9 mouse cellular contexts compared by ENCODE assay signal in the genomic region with DNA sequence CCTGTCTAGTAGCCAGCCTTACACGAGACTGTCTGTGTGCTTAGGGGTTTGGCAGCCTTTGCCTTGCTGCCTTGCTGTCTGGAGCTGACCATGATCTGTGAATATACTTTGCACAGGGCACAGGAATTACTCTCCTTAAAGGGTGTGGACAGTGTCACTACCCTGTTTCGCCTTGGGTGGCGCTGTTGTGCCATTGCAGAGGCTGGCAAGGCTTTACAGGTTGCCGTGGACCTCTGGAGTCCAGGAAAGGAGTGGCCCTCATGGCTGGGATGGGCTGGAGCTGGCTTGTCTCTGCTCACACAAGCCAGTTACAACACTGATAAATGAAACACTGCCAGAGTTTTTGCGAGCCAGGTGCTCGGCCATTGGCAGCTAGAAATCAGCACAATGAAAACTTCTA.
A peak's percentile ranks its signal among the peaks of the same experiment; 100 is the strongest.
DNase-seq lines count a peak whose midpoint lies in the region; ATAC-seq and TF ChIP-seq lines count a peak whose summit lies in the region.
"Had no signal": no experiment of that assay in that cellular context is flagged by ENCODE, and none has a peak within 500 bp of the region (broad histone marks: within the 10 kb centered on the region; RNA-seq: fewer than 3 reads in every experiment).

No protein-coding gene starts in this region.

- TF ChIP-seq EP300 in liver, postnatal 0 days (IDR thresholded peaks at IDR 0.05; ENCODE audit: low read depth), result no peak

- H3K4me2 ChIP-seq in intestine, embryonic 14.5 days (ENCODE audit: low read length), result no peak overlapping the region
- H3K4me2 ChIP-seq in intestine, embryonic 15.5 days (replicated peaks), result no peak overlapping the region
- no peak overlapping the region for H3K4me2 ChIP-seq in liver, postnatal 0 days (ENCODE audit: low read depth, low read length)
- H3K4me2 ChIP-seq: limb, embryonic 13.5 days had no signal

- DNase-seq in intestine, embryonic 14.5 days (ENCODE audit: low spot score), result peak; percentile 65
- peak; percentile 72 for DNase-seq in ES-CJ7 (ENCODE audit: low read depth, low spot score)
- peak; percentile 1 for DNase-seq in c-Kit-positive CD71-positive TER-119-negative erythroid progenitor cells, embryonic 14.5 days (ENCODE audit: low read depth)
- peak; percentile 37 for DNase-seq in gastrocnemius, postnatal 4 days (ENCODE audit: low spot score in 2 of 2)
- peak; percentile 56 for DNase-seq in liver, postnatal 0 days
- peak; percentile 60 for DNase-seq in thymus, postnatal 4 days
- DNase-seq in layer of hippocampus, adult 11-12 months (ENCODE audit: low spot score), result no peak

- WGBS in intestine, embryonic 14.5 days, result 33% methylated on average over 6 of the region's 6 CpGs
- 37% methylated on average over 6 of the region's 6 CpGs for WGBS in intestine, embryonic 15.5 days
- 39% methylated on average over 6 of the region's 6 CpGs for WGBS in liver, postnatal 0 days (ENCODE audit: insufficient replicate concordance)

- no peak for ATAC-seq in intestine, embryonic 14.5 days (replicated peaks; ENCODE audit: low FRiP score, low TSS enrichment, low read depth)
- no peak for ATAC-seq in intestine, embryonic 15.5 days
- no peak for ATAC-seq in liver, postnatal 0 days

- no peak overlapping the region for H3K4me3 ChIP-seq in intestine, embryonic 14.5 days (ENCODE audit: low read depth, low read length)
- no peak overlapping the region for H3K4me3 ChIP-seq in intestine, embryonic 15.5 days (replicated peaks)
- no peak overlapping the region for H3K4me3 ChIP-seq in liver, postnatal 0 days (ENCODE audit: low read depth, low read length)
- H3K4me3 ChIP-seq: limb, embryonic 13.5 days had no signal

- H3K27ac ChIP-seq in intestine, embryonic 14.5 days (ENCODE audit: low read depth), result no peak overlapping the region
- H3K27ac ChIP-seq in intestine, embryonic 15.5 days, result no peak overlapping the region
- H3K27ac ChIP-seq in liver, postnatal 0 days (ENCODE audit: low read depth), result no peak overlapping the region
- H3K27ac ChIP-seq: limb, embryonic 13.5 days had no signal

- peak; percentile 69 for TF ChIP-seq CTCF in liver, postnatal 0 days (IDR thresholded peaks at IDR 0.05; ENCODE audit: low read depth)

- H3K27me3 ChIP-seq in intestine, embryonic 14.5 days (replicated peaks; ENCODE audit: control insufficient read depth, insufficient read depth, low read length), result no peaks in the 10 kb centered on the region
- no peaks in the 10 kb centered on the region for H3K27me3 ChIP-seq in intestine, embryonic 15.5 days (replicated peaks)
- no peaks in the 10 kb centered on the region for H3K27me3 ChIP-seq in liver, postnatal 0 days (ENCODE audit: insufficient read depth, low read length)
- H3K27me3 ChIP-seq: limb, embryonic 13.5 days had no signal

- H3K4me1 ChIP-seq in intestine, embryonic 14.5 days (replicated peaks; ENCODE audit: control insufficient read depth, insufficient read depth, low read length), result no peaks in the 10 kb centered on the region
- no peaks in the 10 kb centered on the region for H3K4me1 ChIP-seq in intestine, embryonic 15.5 days (replicated peaks)
- no peaks in the 10 kb centered on the region for H3K4me1 ChIP-seq in liver, postnatal 0 days (ENCODE audit: insufficient read depth)
- H3K4me1 ChIP-seq: limb, embryonic 13.5 days had no signal

- H3K9ac ChIP-seq in intestine, embryonic 14.5 days (ENCODE audit: low read length), result no peak overlapping the region
- no peak overlapping the region for H3K9ac ChIP-seq in intestine, embryonic 15.5 days
- H3K9ac ChIP-seq in liver, postnatal 0 days (replicated peaks), result no peak overlapping the region
- H3K9ac ChIP-seq: limb, embryonic 13.5 days had no signal

- H3K9me3 ChIP-seq in intestine, embryonic 14.5 days (ENCODE audit: control insufficient read depth, low read length), result no peaks in the 10 kb centered on the region
- no peaks in the 10 kb centered on the region for H3K9me3 ChIP-seq in intestine, embryonic 15.5 days
- H3K9me3 ChIP-seq in liver, postnatal 0 days (ENCODE audit: low read length), result no peaks in the 10 kb centered on the region
- H3K9me3 ChIP-seq: limb, embryonic 13.5 days had no signal

- H3K36me3 ChIP-seq in intestine, embryonic 14.5 days (ENCODE audit: control insufficient read depth, insufficient read depth, low read length), result no peaks in the 10 kb centered on the region
- H3K36me3 ChIP-seq in intestine, embryonic 15.5 days, result no peaks in the 10 kb centered on the region
- H3K36me3 ChIP-seq in liver, postnatal 0 days (replicated peaks; ENCODE audit: insufficient read depth, low read length), result no peaks in the 10 kb centered on the region
- H3K36me3 ChIP-seq: limb, embryonic 13.5 days had no signal
